8 mouse cellular contexts compared by ENCODE assay signal in the genomic region with DNA sequence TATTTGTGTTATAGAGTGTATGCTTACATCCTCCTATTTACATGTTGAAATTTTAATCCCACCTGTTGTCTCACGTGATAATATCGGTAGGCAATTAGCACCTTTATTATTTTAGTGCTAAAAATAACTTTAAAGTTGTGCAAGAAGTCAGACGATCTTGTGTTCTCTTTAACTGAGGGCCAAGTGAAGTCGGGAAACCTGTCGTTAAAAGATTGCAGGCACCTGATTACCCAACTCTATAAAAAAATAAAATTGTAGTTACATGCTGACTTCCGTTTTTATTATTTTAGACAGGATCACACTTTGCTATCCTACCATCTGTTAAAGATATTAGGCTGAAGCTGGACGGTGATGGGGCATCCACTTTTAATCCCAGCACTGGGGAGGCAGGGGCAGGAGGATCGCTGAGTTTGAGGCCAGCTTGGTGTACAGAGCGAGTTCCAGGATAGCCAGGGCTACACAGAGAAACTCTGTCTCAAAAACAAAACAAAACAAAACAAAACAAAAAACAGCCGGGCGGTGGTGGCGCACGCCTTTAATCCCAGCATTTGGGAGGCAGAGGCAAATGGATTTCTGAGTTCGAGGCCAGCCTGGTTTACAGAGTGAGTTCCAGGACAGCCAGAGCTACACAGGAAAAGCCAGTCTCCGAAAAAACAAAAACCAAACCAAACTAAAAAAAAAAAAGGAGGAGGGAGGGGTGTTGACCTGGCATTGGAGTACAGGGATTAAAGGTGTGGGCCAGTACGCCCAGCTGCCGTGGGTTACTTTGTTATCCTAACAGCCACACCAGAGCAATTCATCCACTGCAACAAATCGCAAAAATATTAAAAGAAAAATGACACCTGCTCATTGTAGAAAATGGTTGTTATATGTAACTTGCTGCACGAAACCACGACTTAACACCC. TPM values are rescaled to one million over a fixed set of nuclear protein-coding genes. Genes with fewer than 3 reads are reported as not detected.
DNase-seq lines count a peak whose midpoint lies in the region; ATAC-seq and TF ChIP-seq lines count a peak whose summit lies in the region.

No protein-coding gene starts in this region.

- no peak for ATAC-seq in heart, embryonic 16.5 days (replicated peaks; ENCODE audit: extremely low read depth, insufficient read depth, low FRiP score)
- ATAC-seq in midbrain, embryonic 11.5 days (ENCODE audit: low FRiP score) = peak; percentile 20

- H3K4me3 ChIP-seq in layer of hippocampus, adult 2 months = peak overlapping the region; percentile 64
- peak overlapping the region; percentile 87 for H3K4me3 ChIP-seq in brown adipose tissue, adult 24 weeks (ENCODE audit: insufficient read depth, low read depth, low read length)
- peak overlapping the region; percentile 81 for H3K4me3 ChIP-seq in heart, embryonic 16.5 days (ENCODE audit: low read length)
- H3K4me3 ChIP-seq in midbrain, embryonic 11.5 days (ENCODE audit: low read depth, low read length) = peak overlapping the region; percentile 75

- H3K9ac ChIP-seq in heart, embryonic 16.5 days (ENCODE audit: low read length) = peak overlapping the region; percentile 75
- peak overlapping the region; percentile 63; the same call in 1 of the 2 replicates for H3K9ac ChIP-seq in midbrain, embryonic 11.5 days (ENCODE audit: low read length)

- H3K27me3 ChIP-seq in heart, embryonic 16.5 days (ENCODE audit: control insufficient read depth, insufficient read depth, low read length) = no peaks in the 10 kb centered on the region
- no peaks in the 10 kb centered on the region for H3K27me3 ChIP-seq in midbrain, embryonic 11.5 days (ENCODE audit: control insufficient read depth, insufficient read depth, low read length)

- TF ChIP-seq CTCF in layer of hippocampus, adult 2 months (conservative IDR thresholded peaks at IDR 0.05) = no peak

- H3K36me3 ChIP-seq in heart, embryonic 16.5 days (ENCODE audit: control insufficient read depth, insufficient read depth) = no peaks in the 10 kb centered on the region
- H3K36me3 ChIP-seq in midbrain, embryonic 11.5 days (ENCODE audit: control insufficient read depth, insufficient read depth, low read length) = no peaks in the 10 kb centered on the region

- H3K4me1 ChIP-seq in brown adipose tissue, adult 24 weeks (ENCODE audit: control insufficient read depth, insufficient read depth, insufficient read length, low read length) = no peaks in the 10 kb centered on the region
- H3K4me1 ChIP-seq in heart, embryonic 16.5 days (ENCODE audit: control insufficient read depth, insufficient read depth, low read length) = peaks cover 19% of the 10 kb centered on the region
- H3K4me1 ChIP-seq in midbrain, embryonic 11.5 days (ENCODE audit: control insufficient read depth, insufficient read depth, low read length) = peaks cover 12% of the 10 kb centered on the region

- peak overlapping the region; percentile 60 for H3K4me2 ChIP-seq in heart, embryonic 16.5 days (ENCODE audit: low read depth, low read length)
- peak overlapping the region; percentile 48 for H3K4me2 ChIP-seq in midbrain, embryonic 11.5 days

- H3K27ac ChIP-seq in layer of hippocampus, adult 2 months = peak overlapping the region; percentile 83
- 0 out of 2 replicates have a peak overlapping the region, but pooled peaks have one; percentile 27 for H3K27ac ChIP-seq in brown adipose tissue, adult 24 weeks (replicated peaks; ENCODE audit: low read depth, low read length)
- peak overlapping the region; percentile 86 for H3K27ac ChIP-seq in heart, embryonic 16.5 days (ENCODE audit: low read length)
- no peak overlapping the region for H3K27ac ChIP-seq in midbrain, embryonic 11.5 days (ENCODE audit: low read depth, low read length)

- no peak for DNase-seq in layer of hippocampus, adult 2 months (ENCODE audit: low spot score in 2 of 2)
- DNase-seq in layer of hippocampus, adult 9-11 months = no peak
- DNase-seq in midbrain, embryonic 11.5 days (ENCODE audit: low spot score, missing footprints) = no peak
- no peak for DNase-seq in right cerebral cortex, postnatal 36 days (ENCODE audit: low spot score in 2 of 2)
- DNase-seq in ovary, postnatal 10 days (ENCODE audit: low spot score) = no peak
- no peak for DNase-seq in layer of hippocampus, adult 8-10 months (ENCODE audit: low spot score in 2 of 2)

- H3K9me3 ChIP-seq in heart, embryonic 16.5 days (replicated peaks; ENCODE audit: control insufficient read depth, low read length) = no peaks in the 10 kb centered on the region
- H3K9me3 ChIP-seq in midbrain, embryonic 11.5 days (ENCODE audit: control insufficient read depth, low read length) = no peaks in the 10 kb centered on the region

- 42% methylated on average over 20 of the region's 20 CpGs for WGBS in heart, embryonic 16.5 days
- WGBS in midbrain, embryonic 11.5 days = 45% methylated on average over 20 of the region's 20 CpGs

RNA-seq across cellular contexts. Expression of gene Cks2, which starts 0.9 kb away (rescaled TPM):
- total RNA-seq in layer of hippocampus, adult 2 months (2021) = 1 to 10 TPM; 1.9 to 2.8 TPM
- polyA plus RNA-seq in brown adipose tissue, adult 24 weeks (2012; ENCODE audit: insufficient read depth, insufficient read length, missing spikeins) = 4.1 and 5.5 TPM in 2 replicates
- 231 and 263 TPM in 2 replicates for polyA plus RNA-seq in heart, embryonic 16.5 days (2015; fragmentation: Nextera tagmentation; extraction: Ambion mirVana)
- polyA plus RNA-seq in midbrain, embryonic 11.5 days (2014; fragmentation: Nextera tagmentation; extraction: Ambion mirVana) = 364 and 404 TPM in 2 replicates
- total RNA-seq in layer of hippocampus, adult 8-10 months (2022) = 1 to 10 TPM; 2.0 to 3.3 (median 2.2) TPM

RNA-seq across cellular contexts. Expression of gene Secisbp2, which starts 7.3 kb away (rescaled TPM):
- total RNA-seq in layer of hippocampus, adult 2 months (2021) = 10 to 100 TPM; 22.5 to 22.9 TPM
- 8.0 and 8.2 TPM in 2 replicates for polyA plus RNA-seq in brown adipose tissue, adult 24 weeks (2012; ENCODE audit: insufficient read depth, insufficient read length, missing spikeins)
- polyA plus RNA-seq in heart, embryonic 16.5 days (2015; fragmentation: Nextera tagmentation; extraction: Ambion mirVana) = 29.3 and 30.2 TPM in 2 replicates
- polyA plus RNA-seq in midbrain, embryonic 11.5 days (2014; fragmentation: Nextera tagmentation; extraction: Ambion mirVana) = 22.7 and 28.5 TPM in 2 replicates
- 10 to 100 TPM; 18.9 to 21.5 (median 21.0) TPM for total RNA-seq in layer of hippocampus, adult 8-10 months (2022)

Comparison
In these comparisons a context has a peak if more than half of its experiments do, and no peak if none do; other contexts are left out.
1. RNA of gene Cks2, which starts 0.9 kb away (polyA plus RNA-seq): 364 to 404 TPM in midbrain, embryonic 11.5 days and 231 to 263 TPM in heart, embryonic 16.5 days; 4.1 to 5.5 TPM in brown adipose tissue, adult 24 weeks; every median in the first group is over 10 times any median in the second.
2. Peak in every context shown above with its lines, with median percentiles within 50 percentile points of each other: H3K4me3 ChIP-seq.